Mouse (Mus musculus) thymus, postnatal 10 days (tissue): Measurements from ENCODE around the gene Zg16.

ENCODE experiments used
- DNase-seq, 2 experiments: peaks; one replicate each; pipeline ENCODE4 v3.0.0; 2021; ENCODE audit warnings: low spot score in 2 of 2

Zg16 gene

GRCm38 (mm10) chr7:127008239-127009019 lies 78.7 kb downstream of the Zg16 start:
- DNase-seq = no peak

GRCm38 (mm10) chr7:127007313-127008024 lies 79.7 kb downstream of the Zg16 start:
- no peak for DNase-seq

- no peak for DNase-seq
These were observed 82.8 kb downstream of the Zg16 start for GRCm38 (mm10) chr7:127004122-127004875.

- DNase-seq = no peak
These were observed 83.5 kb downstream of the Zg16 start for GRCm38 (mm10) chr7:127003620-127004019.
